Mouse (Mus musculus) lung, adult 2 months (tissue): Measurements from ENCODE around the gene Dnase1l2.

Source experiments
- CTCF ChIP-seq: fragments of 200-500 bp; IDR thresholded peaks from 2 replicates; pipeline ENCODE4 v1.5.1; 2011; ENCODE audit warnings: mild to moderate bottlenecking, low read length, control low read depth; ENCODE audit not compliant: insufficient read depth
- POLR2A ChIP-seq: fragments of 200-500 bp; IDR thresholded peaks from 2 replicates; pipeline ENCODE4 v1.6.1; 2011; ENCODE audit warnings: low read depth, mild to moderate bottlenecking, control low read depth, low read length, borderline replicate concordance; ENCODE audit errors: extremely low read depth

- no peak for TF ChIP-seq CTCF
- no peak for TF ChIP-seq POLR2A
Measured at GRCm38 (mm10) chr17:24483495-24483894, 40.6 kb upstream of the Dnase1l2 start.
